Mouse (Mus musculus): ENCODE measurements around the gene Zfp61. TPM values are rescaled to one million over a fixed set of nuclear protein-coding genes. Genes with fewer than 3 reads are reported as not detected.
A peak's percentile ranks its signal among the peaks of the same experiment; 100 is the strongest.

Zfp61 gene
- polyA plus RNA-seq, 1 experiment from 2014 or later = 16.7 TPM

- TF ChIP-seq EP300 (IDR thresholded peaks at IDR 0.05) = no peak
- TF ChIP-seq CTCF (IDR thresholded peaks at IDR 0.05) = peak; percentile 63
- H3K27ac ChIP-seq (ENCODE audit: low read length) = peak overlapping the region; percentile 54; the same call in 1 of the 2 replicates
- peak; percentile 90 for ATAC-seq
- peak overlapping the region; percentile 56 for H3K9ac ChIP-seq (replicated peaks; ENCODE audit: low read depth)
- under 1% methylated on average over 45 of the region's 47 CpGs for WGBS
- peak; percentile 93 for DNase-seq (ENCODE audit: low spot score)
- no peaks in the 10 kb centered on the region for H3K27me3 ChIP-seq (replicated peaks; ENCODE audit: insufficient read depth, low read length)
- H3K4me3 ChIP-seq (ENCODE audit: low read depth, low read length) = peak overlapping the region; percentile 65
- peak overlapping the region; percentile 86 for H3K4me2 ChIP-seq (replicated peaks; ENCODE audit: low read depth, low read length)
- H3K4me1 ChIP-seq (ENCODE audit: insufficient read depth, low read depth, low read length) = peaks cover 4% of the 10 kb centered on the region; the same call in 1 of the 2 replicates
- H3K36me3 ChIP-seq (ENCODE audit: insufficient read depth, low read length) = peaks cover 14% of the 10 kb centered on the region
- H3K9me3 ChIP-seq (ENCODE audit: low read length) = no peaks in the 10 kb centered on the region
These were observed 1.9 kb downstream of the Zfp61 start for GRCm38 (mm10) chr7:24298973-24299708.

- under 1% methylated on average over 12 of the region's 12 CpGs for WGBS
- H3K27ac ChIP-seq (ENCODE audit: low read length) = no peak overlapping the region
These were observed 2.4 kb downstream of the Zfp61 start for GRCm38 (mm10) chr7:24298635-24298972.

DNA sequence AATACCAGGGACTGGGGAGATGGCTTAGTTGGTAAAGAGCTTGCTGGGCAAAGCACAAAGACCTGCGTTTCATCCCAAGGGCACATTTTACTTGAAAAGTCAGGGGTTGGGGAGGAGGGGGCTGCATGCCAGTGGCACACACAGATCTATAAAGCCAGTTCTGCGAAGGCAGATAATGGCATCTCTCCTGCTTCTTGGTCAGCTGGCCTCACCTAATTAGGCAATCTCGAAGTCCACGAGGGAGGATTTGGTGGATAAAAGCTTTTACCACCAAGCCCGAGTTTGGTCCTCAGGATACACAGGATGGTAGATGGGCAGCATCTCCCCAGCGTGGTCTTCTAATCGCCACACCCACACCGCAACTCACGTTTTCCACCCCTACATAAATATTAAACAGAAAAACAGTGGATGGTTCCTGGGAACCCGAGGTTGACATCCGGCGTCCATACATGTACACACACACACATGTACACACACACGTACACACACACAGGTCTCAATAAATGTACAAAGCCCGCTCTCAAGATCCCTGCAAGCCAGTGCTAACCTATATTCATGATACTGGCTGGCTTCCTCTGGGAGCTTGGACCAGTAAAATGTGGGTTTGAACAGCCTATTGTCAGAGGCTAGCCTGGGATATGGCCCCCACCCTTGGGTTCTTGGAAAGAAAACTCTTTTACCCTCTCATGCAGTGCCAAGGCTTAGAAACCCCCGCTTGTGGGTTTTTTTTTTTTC is 3.5 kb downstream of the Zfp61 start:
- no peak overlapping the region for H3K4me3 ChIP-seq (ENCODE audit: low read depth, low read length)
- no peak for TF ChIP-seq CTCF (IDR thresholded peaks at IDR 0.05)
- no peak overlapping the region for H3K27ac ChIP-seq (ENCODE audit: low read length)
- peaks cover 15% of the 10 kb centered on the region for H3K36me3 ChIP-seq (ENCODE audit: insufficient read depth, low read length)
- no peak for ATAC-seq
- 93% methylated on average over 15 of the region's 15 CpGs for WGBS
- H3K4me1 ChIP-seq (ENCODE audit: insufficient read depth, low read depth, low read length) = peaks cover 4% of the 10 kb centered on the region; the same call in 1 of the 2 replicates
- H3K9ac ChIP-seq (replicated peaks; ENCODE audit: low read depth) = no peak overlapping the region
- no peak for DNase-seq (ENCODE audit: low spot score)
- H3K9me3 ChIP-seq (ENCODE audit: low read length) = no peaks in the 10 kb centered on the region
- H3K27me3 ChIP-seq (replicated peaks; ENCODE audit: insufficient read depth, low read length) = no peaks in the 10 kb centered on the region
- H3K4me2 ChIP-seq (replicated peaks; ENCODE audit: low read depth, low read length) = no peak overlapping the region

More at GRCm38 (mm10) chr7:24298635-24298972, 2.4 kb downstream of the Zfp61 start:
- H3K36me3 ChIP-seq (ENCODE audit: insufficient read depth, low read length) = peaks cover 14% of the 10 kb centered on the region
- TF ChIP-seq EP300 (IDR thresholded peaks at IDR 0.05) = no peak
- no peak for TF ChIP-seq CTCF (IDR thresholded peaks at IDR 0.05)
- H3K4me2 ChIP-seq (replicated peaks; ENCODE audit: low read depth, low read length) = peak overlapping the region; percentile 86
- ATAC-seq (no peak), DNase-seq (ENCODE audit: low spot score) (no peak)
- peaks cover 4% of the 10 kb centered on the region; the same call in 1 of the 2 replicates for H3K4me1 ChIP-seq (ENCODE audit: insufficient read depth, low read depth, low read length)
- no peaks in the 10 kb centered on the region for H3K27me3 ChIP-seq (replicated peaks; ENCODE audit: insufficient read depth, low read length)
- H3K9me3 ChIP-seq (ENCODE audit: low read length) = no peaks in the 10 kb centered on the region
- H3K9ac ChIP-seq (replicated peaks; ENCODE audit: low read depth) = peak overlapping the region; percentile 56
- H3K4me3 ChIP-seq (ENCODE audit: low read depth, low read length) = peak overlapping the region; percentile 65

DNA sequence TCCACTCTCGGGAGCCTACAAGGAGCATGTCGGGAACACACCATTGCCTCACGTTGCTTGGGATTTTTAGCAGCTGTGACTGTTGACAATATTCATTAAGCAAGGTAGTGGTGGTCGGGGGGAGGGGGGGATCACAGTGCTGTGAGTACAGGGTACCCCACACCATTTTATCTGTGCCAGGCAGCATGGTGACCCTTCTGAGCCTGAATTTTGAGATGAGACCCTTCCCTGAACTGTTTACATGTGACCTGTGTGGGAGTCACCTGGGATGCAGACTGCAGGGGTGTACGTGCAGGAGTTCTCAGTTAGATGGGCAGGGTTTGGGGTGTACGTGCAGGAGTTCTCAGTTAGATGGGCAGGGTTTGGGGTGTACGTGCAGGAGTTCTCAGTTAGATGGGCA is 4.6 kb downstream of the Zfp61 start:
- peaks cover 25% of the 10 kb centered on the region for H3K36me3 ChIP-seq (ENCODE audit: insufficient read depth, low read length)
- H3K9me3 ChIP-seq (ENCODE audit: low read length) = no peaks in the 10 kb centered on the region

GRCm38 (mm10) chr7:24295376-24295775 is 5.7 kb downstream of the Zfp61 start:
- Histone ChIP-seq H3K36me3 (ENCODE audit: insufficient read depth, low read length) (peaks cover 35% of the 10 kb centered on the region), H3K27me3 (replicated peaks; ENCODE audit: insufficient read depth, low read length) (no peaks in the 10 kb centered on the region), H3K9ac (replicated peaks; ENCODE audit: low read depth) (no peak overlapping the region), H3K27ac (ENCODE audit: low read length) (no peak overlapping the region), H3K4me3 (ENCODE audit: low read depth, low read length) (no peak overlapping the region), H3K9me3 (ENCODE audit: low read length) (no peaks in the 10 kb centered on the region), H3K4me2 (replicated peaks; ENCODE audit: low read depth, low read length) (no peak overlapping the region), H3K4me1 (ENCODE audit: insufficient read depth, low read depth, low read length) (no peaks in the 10 kb centered on the region; the same call in 1 of the 2 replicates)
- WGBS = 97% methylated on average over 7 of the region's 7 CpGs
- ATAC-seq (no peak), DNase-seq (ENCODE audit: low spot score) (no peak)
- TF ChIP-seq CTCF (IDR thresholded peaks at IDR 0.05) (no peak), EP300 (IDR thresholded peaks at IDR 0.05) (no peak)

More for the DNA sequence above, 4.6 kb downstream of the Zfp61 start:
- no peak for ATAC-seq
- no peak for DNase-seq (ENCODE audit: low spot score)
- Histone ChIP-seq H3K27me3 (replicated peaks; ENCODE audit: insufficient read depth, low read length) (no peaks in the 10 kb centered on the region), H3K4me3 (ENCODE audit: low read depth, low read length) (no peak overlapping the region), H3K4me1 (ENCODE audit: insufficient read depth, low read depth, low read length) (peaks cover 4% of the 10 kb centered on the region; the same call in 1 of the 2 replicates), H3K9ac (replicated peaks; ENCODE audit: low read depth) (no peak overlapping the region), H3K4me2 (replicated peaks; ENCODE audit: low read depth, low read length) (no peak overlapping the region), H3K27ac (ENCODE audit: low read length) (no peak overlapping the region)
- WGBS = 97% methylated on average over 7 of the region's 7 CpGs
- TF ChIP-seq EP300 (IDR thresholded peaks at IDR 0.05) (no peak), CTCF (IDR thresholded peaks at IDR 0.05) (no peak)

GRCm38 (mm10) chr7:24294763-24295162 is 6.3 kb downstream of the Zfp61 start:
- ATAC-seq = no peak

More at GRCm38 (mm10) chr7:24294763-24295162, 6.3 kb downstream of the Zfp61 start:
- no peak for DNase-seq (ENCODE audit: low spot score)
- H3K4me2 ChIP-seq (replicated peaks; ENCODE audit: low read depth, low read length) = no peak overlapping the region
- H3K27ac ChIP-seq (ENCODE audit: low read length) = no peak overlapping the region
- H3K4me1 ChIP-seq (ENCODE audit: insufficient read depth, low read depth, low read length) = no peaks in the 10 kb centered on the region
- H3K9ac ChIP-seq (replicated peaks; ENCODE audit: low read depth) = no peak overlapping the region
- no peak for TF ChIP-seq CTCF (IDR thresholded peaks at IDR 0.05)
- TF ChIP-seq EP300 (IDR thresholded peaks at IDR 0.05) = no peak
- WGBS = 96% methylated on average over 4 of the region's 4 CpGs
- H3K27me3 ChIP-seq (replicated peaks; ENCODE audit: insufficient read depth, low read length) = no peaks in the 10 kb centered on the region
- H3K36me3 ChIP-seq (ENCODE audit: insufficient read depth, low read length) = peaks cover 36% of the 10 kb centered on the region
- H3K4me3 ChIP-seq (ENCODE audit: low read depth, low read length) = no peak overlapping the region
- H3K9me3 ChIP-seq (ENCODE audit: low read length) = no peaks in the 10 kb centered on the region
